Mouse (Mus musculus): ENCODE measurements around the gene Cavin4.

Cavin4 gene

GRCm38 (mm10) chr4:48663271-48663670 is at the start of gene Cavin4:
Gene Cavin4, plus strand, starts transcription at chr4:48663514.
- DNase-seq (ENCODE audit: low spot score), result no peak

GRCm38 (mm10) chr4:48615483-48615882 is 47.8 kb upstream of the Cavin4 start:
- DNase-seq (ENCODE audit: low spot score), result no peak

DNA sequence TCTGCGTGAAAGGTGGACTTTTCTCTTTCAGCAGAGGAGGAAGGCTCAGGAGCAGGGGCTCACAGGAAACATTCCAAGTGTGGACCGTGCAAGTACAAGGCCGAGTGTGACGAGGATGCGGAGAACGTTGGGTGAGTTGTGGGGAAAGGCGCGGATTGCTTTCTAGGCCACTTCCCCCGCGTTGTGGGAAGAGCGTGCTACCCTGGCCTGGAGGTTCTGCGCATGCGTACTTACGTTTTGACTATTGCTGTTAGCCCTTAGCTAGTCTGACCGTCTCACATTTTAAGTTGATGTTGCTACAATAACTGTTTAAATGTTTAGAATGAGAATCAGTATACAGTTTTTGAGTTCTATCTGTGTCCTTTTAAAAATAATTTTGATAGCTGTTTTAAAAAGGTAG is 46.1 kb upstream of the Cavin4 start:
- DNase-seq (ENCODE audit: low spot score), result no peak

DNA sequence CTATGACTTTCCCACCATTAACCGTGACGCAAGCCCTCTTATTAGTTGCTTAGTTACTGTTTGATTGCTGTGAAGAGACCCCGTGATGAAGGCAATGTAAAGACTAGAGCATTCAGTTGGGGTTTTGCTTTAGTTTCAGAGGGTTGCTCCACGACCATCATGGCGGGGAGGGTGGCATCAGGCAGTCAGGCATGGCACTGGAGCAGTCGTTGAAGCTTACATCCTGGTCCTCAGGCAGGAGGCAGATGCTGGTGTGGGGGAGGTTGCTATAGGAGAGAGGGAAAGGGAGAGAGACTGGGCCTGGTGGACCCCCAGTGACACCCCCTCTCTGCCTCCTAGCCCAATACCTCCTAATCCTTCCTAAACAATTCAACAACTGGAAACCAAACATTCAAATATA is 43.2 kb upstream of the Cavin4 start:
- DNase-seq (ENCODE audit: low spot score), result no peak

- DNase-seq (ENCODE audit: low spot score), result no peak
Observed at GRCm38 (mm10) chr4:48622246-48622645, 41.1 kb upstream of the Cavin4 start.

GRCm38 (mm10) chr4:48622946-48623345 is 40.4 kb upstream of the Cavin4 start:
- DNase-seq (ENCODE audit: low spot score), result no peak

DNA sequence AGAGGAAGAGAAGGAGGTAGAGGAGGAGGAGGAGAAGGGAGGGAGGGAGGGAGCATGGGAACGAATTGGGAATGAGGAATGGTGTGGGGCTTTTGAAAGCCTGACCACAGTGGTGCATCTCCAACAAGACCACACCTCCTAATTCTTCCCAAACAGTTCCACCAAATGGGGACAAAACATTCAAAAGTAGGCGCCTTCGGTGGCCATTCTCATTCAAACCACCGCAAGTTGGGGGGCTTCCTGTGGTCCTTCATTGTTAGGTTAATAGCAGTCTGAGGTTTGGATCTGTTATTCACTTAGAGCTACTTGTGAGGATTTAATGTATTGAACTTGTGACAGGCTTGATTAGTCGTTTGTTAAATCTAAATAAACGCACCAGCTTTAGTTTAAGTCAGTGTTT is 38.4 kb upstream of the Cavin4 start:
- no peak for DNase-seq (ENCODE audit: low spot score)

GRCm38 (mm10) chr4:48625836-48626235 is 37.5 kb upstream of the Cavin4 start:
- DNase-seq (ENCODE audit: low spot score), result no peak

DNA sequence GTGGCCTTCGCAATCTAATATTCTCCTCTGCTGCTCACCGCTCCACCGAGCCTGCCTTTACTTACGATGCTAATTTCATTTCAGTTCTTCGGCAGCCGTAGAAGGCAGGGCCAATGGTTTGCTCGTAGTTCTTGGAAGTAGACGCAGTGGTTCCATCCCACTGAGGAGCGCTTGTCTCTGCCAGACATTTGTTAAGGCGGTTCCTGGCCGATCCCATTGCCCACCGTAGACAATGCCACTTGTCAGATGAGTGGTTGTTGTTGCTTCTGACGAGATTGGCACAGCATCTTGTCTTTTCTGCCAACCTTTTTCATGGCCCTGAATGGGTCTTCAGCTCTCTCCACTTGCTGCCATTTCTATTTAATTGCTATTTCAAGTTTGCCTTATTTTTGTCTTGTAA is 33.9 kb upstream of the Cavin4 start:
- DNase-seq (ENCODE audit: low spot score), result no peak

DNA sequence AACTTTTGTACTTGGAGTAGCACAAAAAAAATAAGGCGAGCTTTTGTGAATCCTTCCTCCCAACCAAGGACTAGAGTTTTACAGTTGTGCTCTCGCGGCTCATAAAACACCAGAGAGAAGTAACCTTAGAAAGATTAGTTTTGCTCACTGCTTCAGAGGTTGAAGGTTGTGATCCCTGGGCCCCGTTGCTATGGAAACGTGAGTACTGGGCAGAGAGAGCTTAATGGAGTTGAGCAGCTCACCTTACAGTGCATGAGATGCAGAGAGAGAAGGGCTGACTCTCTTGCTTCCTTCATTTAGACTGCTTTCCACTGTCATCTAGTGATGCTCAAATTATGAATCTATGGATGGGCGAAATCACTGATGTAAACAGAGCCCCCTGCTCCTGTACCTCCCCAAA is 29.8 kb upstream of the Cavin4 start:
- no peak for DNase-seq (ENCODE audit: low spot score)

DNA sequence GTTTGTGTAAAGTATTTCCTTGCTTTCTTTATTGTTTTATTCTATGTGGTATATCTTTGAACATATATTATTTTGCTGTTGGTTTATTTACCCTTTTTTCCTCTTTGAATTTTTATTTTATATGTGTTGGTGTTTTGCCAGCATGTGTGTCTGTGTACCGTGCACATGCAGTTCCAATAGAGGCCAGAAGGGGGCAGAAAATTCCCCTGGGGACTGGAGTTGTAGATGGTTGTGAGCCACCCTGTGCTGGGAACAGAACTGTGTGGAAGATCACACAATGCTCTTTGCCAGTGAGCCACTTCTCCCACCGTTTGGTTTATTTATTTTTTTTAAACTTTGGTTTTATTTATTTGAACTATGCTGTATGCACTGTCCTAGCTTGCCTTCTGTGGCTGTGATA is 29.3 kb upstream of the Cavin4 start:
- no peak for DNase-seq (ENCODE audit: low spot score)

- no peak for DNase-seq (ENCODE audit: low spot score)
Observed at GRCm38 (mm10) chr4:48636831-48637230, 26.5 kb upstream of the Cavin4 start.

GRCm38 (mm10) chr4:48638132-48638531 is 25.2 kb upstream of the Cavin4 start:
- DNase-seq (ENCODE audit: low spot score), result no peak

DNA sequence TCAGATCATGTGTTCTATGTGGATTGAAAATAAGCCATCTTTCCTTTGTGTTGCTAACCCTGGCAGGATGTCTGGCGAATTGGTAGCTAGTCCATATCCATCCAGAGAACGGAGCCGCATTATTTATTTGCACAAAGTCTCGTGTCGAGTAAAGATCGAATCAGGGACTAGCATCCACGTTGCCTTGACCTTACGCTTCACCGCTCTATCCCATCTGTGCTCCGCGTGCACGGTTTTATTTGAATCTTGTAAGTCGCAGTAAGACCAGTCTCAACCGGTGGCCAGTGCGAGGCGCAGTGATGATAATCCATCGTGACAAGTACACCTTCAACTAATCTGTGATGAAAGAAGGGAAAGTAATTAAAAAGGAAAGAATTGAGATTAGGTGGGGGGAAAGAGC is 23.8 kb upstream of the Cavin4 start:
- DNase-seq (ENCODE audit: low spot score), result no peak

- peak; percentile 26 for DNase-seq (ENCODE audit: low spot score)
Observed at GRCm38 (mm10) chr4:48643801-48644200, 19.5 kb upstream of the Cavin4 start.

- no peak for DNase-seq (ENCODE audit: low spot score)
Observed at GRCm38 (mm10) chr4:48646143-48646542, 17.2 kb upstream of the Cavin4 start.

DNA sequence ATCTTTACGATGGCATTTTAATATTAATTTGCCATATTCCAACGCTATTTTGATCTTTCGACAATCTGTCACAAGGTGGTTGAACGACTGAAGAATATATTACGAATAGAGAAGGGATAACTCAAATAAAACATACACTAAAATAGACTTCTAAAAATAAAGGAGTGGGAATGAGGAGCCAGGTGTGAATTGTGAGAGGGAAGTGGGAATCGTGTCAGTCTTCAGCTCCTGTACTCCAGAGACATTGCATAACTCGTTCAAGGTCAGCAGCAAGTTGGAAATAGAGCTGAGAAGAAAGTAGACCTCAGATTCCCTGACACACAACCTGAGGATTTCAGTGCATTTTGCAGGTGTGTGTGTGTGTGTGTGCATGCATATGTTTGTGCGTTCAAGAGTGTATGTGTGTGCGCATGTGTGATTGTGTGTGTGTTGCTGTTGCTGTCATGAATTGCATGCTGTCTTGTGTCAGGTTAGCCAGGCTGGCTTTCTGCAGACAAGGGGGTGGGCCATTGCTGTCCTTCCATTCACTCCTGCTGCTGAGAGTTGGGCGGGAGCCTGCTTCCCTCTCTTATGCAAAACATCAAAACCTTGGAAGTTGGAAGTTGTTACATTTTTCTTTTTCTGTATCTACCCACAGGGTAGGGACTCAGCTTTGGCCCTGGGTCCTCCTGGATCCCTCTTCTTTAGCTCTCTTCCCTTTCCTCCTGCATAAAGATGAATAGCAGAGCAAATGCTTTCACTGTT is 12.5 kb upstream of the Cavin4 start:
- no peak for DNase-seq (ENCODE audit: low spot score)

GRCm38 (mm10) chr4:48654118-48654517 is 9.2 kb upstream of the Cavin4 start:
- no peak for DNase-seq (ENCODE audit: low spot score)

GRCm38 (mm10) chr4:48656530-48656929 is 6.8 kb upstream of the Cavin4 start:
- no peak for DNase-seq (ENCODE audit: low spot score)

DNA sequence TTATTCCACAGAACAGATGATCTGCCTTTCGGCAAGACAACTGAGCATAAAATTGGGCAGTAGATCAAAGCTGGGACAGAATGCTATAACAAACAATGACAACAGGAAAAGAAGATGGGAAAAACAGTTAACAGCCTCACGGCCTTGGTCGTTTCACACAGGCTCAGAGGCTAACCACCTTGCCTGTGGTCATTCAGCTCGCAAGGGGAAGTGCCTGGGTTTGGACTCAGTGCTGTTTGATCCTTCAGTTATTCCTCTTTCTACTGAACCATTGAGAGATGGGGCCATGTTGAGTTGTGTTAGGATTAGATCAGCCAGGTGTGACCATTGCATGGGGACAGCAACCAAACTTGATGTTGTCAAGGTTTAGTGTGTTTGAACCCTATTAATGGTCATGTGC is 3.2 kb upstream of the Cavin4 start:
- no peak for DNase-seq (ENCODE audit: low spot score)

GRCm38 (mm10) chr4:48660619-48661575 is 2.4 kb upstream of the Cavin4 start:
- no peak for DNase-seq (ENCODE audit: low spot score)

- no peak for DNase-seq (ENCODE audit: low spot score)
Observed at GRCm38 (mm10) chr4:48664021-48664420, 707 bp downstream of the Cavin4 start.

DNA sequence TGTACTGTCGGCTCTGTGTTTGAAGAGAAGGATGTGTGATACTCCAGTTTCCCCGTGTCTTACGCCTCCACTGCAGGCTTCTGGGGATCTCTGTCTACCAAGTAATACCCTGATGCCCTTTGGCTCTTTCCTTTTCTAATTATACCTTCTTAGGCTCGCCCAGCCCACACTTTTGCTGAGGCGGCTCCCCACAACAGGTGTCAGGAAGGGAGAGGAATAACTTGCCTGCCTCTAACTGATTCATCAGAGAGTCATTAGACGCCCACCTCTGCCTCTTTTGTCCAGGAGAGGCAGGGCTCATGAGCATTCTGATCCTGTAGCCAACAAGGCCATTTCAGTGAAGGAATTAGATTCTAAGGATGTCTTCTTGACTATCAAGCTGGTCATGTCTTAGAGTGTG is 4.0 kb downstream of the Cavin4 start:
- no peak for DNase-seq (ENCODE audit: low spot score)
